8 mouse cellular contexts compared by ENCODE assay signal in genomic region chr12:108541088-108541487, GRCm38 (mm10). TPM values are rescaled to one million over a fixed set of nuclear protein-coding genes. Genes with fewer than 3 reads are reported as not detected.
DNase-seq lines count a peak whose midpoint lies in the region; ATAC-seq and TF ChIP-seq lines count a peak whose summit lies in the region.

No protein-coding gene starts in this region.

- no peaks in the 10 kb centered on the region for H3K36me3 ChIP-seq in liver, embryonic 11.5 days (ENCODE audit: control insufficient read depth, insufficient read depth, low read length)
- 0 out of 2 replicates have a peak, but pooled peaks cover 5% of the 10 kb centered on the region for H3K36me3 ChIP-seq in kidney, postnatal 0 days (ENCODE audit: insufficient read depth, low read length)
- H3K36me3 ChIP-seq in small intestine, adult 2 months (ENCODE audit: control insufficient read depth, insufficient read depth, low read length), result no peaks in the 10 kb centered on the region

- no peak overlapping the region for H3K27ac ChIP-seq in liver, embryonic 11.5 days (ENCODE audit: low read depth, low read length)
- H3K27ac ChIP-seq in cortical plate, adult 2 months (ENCODE audit: insufficient read depth, low read length), result no peak overlapping the region
- H3K27ac ChIP-seq in kidney, postnatal 0 days, result no peak overlapping the region
- H3K27ac ChIP-seq in small intestine, adult 2 months (ENCODE audit: insufficient read depth, low read depth, low read length), result no peak overlapping the region

- H3K9ac ChIP-seq in liver, embryonic 11.5 days (ENCODE audit: low read depth, low read length), result no peak overlapping the region
- no peak overlapping the region for H3K9ac ChIP-seq in kidney, postnatal 0 days (ENCODE audit: low read depth, low read length)

- no peaks in the 10 kb centered on the region; the same call in 1 of the 2 replicates for H3K27me3 ChIP-seq in liver, embryonic 11.5 days (replicated peaks; ENCODE audit: control insufficient read depth, insufficient read depth, low read length)
- H3K27me3 ChIP-seq in kidney, postnatal 0 days (ENCODE audit: insufficient read depth, low read length), result no peaks in the 10 kb centered on the region
- no peaks in the 10 kb centered on the region for H3K27me3 ChIP-seq in small intestine, adult 2 months (ENCODE audit: control insufficient read depth, insufficient read depth, low read length)

- TF ChIP-seq CTCF in cortical plate, adult 2 months (IDR thresholded peaks at IDR 0.05; ENCODE audit: extremely low read depth, insufficient read depth, low read length), result peak; percentile 85
- TF ChIP-seq CTCF in kidney, postnatal 0 days (IDR thresholded peaks at IDR 0.05; ENCODE audit: low read depth), result peak; percentile 80
- TF ChIP-seq CTCF in small intestine, adult 2 months (IDR thresholded peaks at IDR 0.05; ENCODE audit: extremely low read depth, insufficient read length, insufficient replicate concordance, low read depth, low read length), result peak; percentile 66; the same call in 1 of the 2 replicates

- 24% methylated on average over 6 of the region's 6 CpGs for WGBS in liver, embryonic 11.5 days
- WGBS in kidney, postnatal 0 days, result 28% methylated on average over 6 of the region's 6 CpGs
- 26% methylated on average over 6 of the region's 6 CpGs for WGBS in small intestine, adult 2 months

- no peaks in the 10 kb centered on the region for H3K9me3 ChIP-seq in liver, embryonic 11.5 days (ENCODE audit: control insufficient read depth, low read length)
- no peaks in the 10 kb centered on the region for H3K9me3 ChIP-seq in kidney, postnatal 0 days (replicated peaks; ENCODE audit: low read length)

- ATAC-seq in liver, embryonic 11.5 days (replicated peaks; ENCODE audit: low FRiP score), result no peak
- 0 out of 2 replicates have a peak, but pooled peaks have one; percentile 25 for ATAC-seq in kidney, postnatal 0 days (replicated peaks; ENCODE audit: low FRiP score, low read depth)

- peak; percentile 26 for DNase-seq in liver
- DNase-seq in liver, embryonic 11.5 days (ENCODE audit: low spot score), result no peak
- peak; percentile 33 for DNase-seq in T-cell, adult 2 months (ENCODE audit: low spot score)
- peak; percentile 77 for DNase-seq in kidney, postnatal 0 days (ENCODE audit: low spot score)
- peak; percentile 59 for DNase-seq in lung, postnatal 36 days
- DNase-seq in gastrocnemius, postnatal 4 days (ENCODE audit: low spot score in 2 of 2), result no peak

- H3K4me3 ChIP-seq in liver, embryonic 11.5 days (ENCODE audit: low read depth, low read length), result no peak overlapping the region
- H3K4me3 ChIP-seq in cortical plate, adult 2 months (ENCODE audit: insufficient read depth, low read length), result no peak overlapping the region
- H3K4me3 ChIP-seq in kidney, postnatal 0 days (replicated peaks; ENCODE audit: low read depth, low read length), result no peak overlapping the region
- no peak overlapping the region for H3K4me3 ChIP-seq in small intestine, adult 2 months (ENCODE audit: low read depth, low read length)

- H3K4me1 ChIP-seq in liver, embryonic 11.5 days (replicated peaks; ENCODE audit: control insufficient read depth, insufficient read depth, low read length), result no peaks in the 10 kb centered on the region
- H3K4me1 ChIP-seq in cortical plate, adult 2 months (ENCODE audit: control insufficient read depth, insufficient read depth, low read length), result peaks cover 9% of the 10 kb centered on the region
- no peaks in the 10 kb centered on the region for H3K4me1 ChIP-seq in kidney, postnatal 0 days (replicated peaks; ENCODE audit: insufficient read depth, low read length)
- H3K4me1 ChIP-seq in small intestine, adult 2 months (ENCODE audit: control insufficient read depth, insufficient read depth, insufficient read length, low read length), result no peaks in the 10 kb centered on the region

- no peak for TF ChIP-seq POLR2A in cortical plate, adult 2 months (IDR thresholded peaks at IDR 0.05; ENCODE audit: extremely low read depth, insufficient read depth, low read length)
- no peak for TF ChIP-seq POLR2A in small intestine, adult 2 months (IDR thresholded peaks at IDR 0.05; ENCODE audit: low read depth, low read length)

- no peak overlapping the region for H3K4me2 ChIP-seq in liver, embryonic 11.5 days
- H3K4me2 ChIP-seq in kidney, postnatal 0 days (ENCODE audit: low read length), result no peak overlapping the region

RNA-seq across cellular contexts. Expression of gene Evl, which starts 13.4 kb away (rescaled TPM):
- 27.3 and 29.7 TPM in 2 replicates for polyA plus RNA-seq in liver, embryonic 11.5 days (2014; fragmentation: Nextera tagmentation; extraction: Ambion mirVana)
- 178 and 187 TPM in 2 replicates for polyA plus RNA-seq in cortical plate, adult 2 months (2012; rRNA removed)
- 46.5 and 52.6 TPM in 2 replicates for polyA plus RNA-seq in kidney, postnatal 0 days (2015; fragmentation: Nextera tagmentation; extraction: Ambion mirVana)
- polyA plus RNA-seq in small intestine, adult 2 months (2012; rRNA removed), result 12.2 and 22.7 TPM in 2 replicates
- 10 to 100 TPM; 77.1 to 80.7 TPM for total RNA-seq in gastrocnemius, postnatal 4 days (2021)

Comparison
In these comparisons a context has a peak if more than half of its experiments do, and no peak if none do; other contexts are left out.
1. DNase-seq: peak in liver (single experiment), T-cell, adult 2 months (single experiment), kidney, postnatal 0 days (single experiment) and lung, postnatal 36 days (single experiment); none in liver, embryonic 11.5 days (single experiment) and gastrocnemius, postnatal 4 days (0 of 2).
2. Peak in every context shown above with its lines, with median percentiles within 50 percentile points of each other: CTCF ChIP-seq.